Mouse (Mus musculus) hindbrain, embryonic 12.5 days (tissue): ENCODE measurements around the gene Ctxn2. TPM values are rescaled to one million over a fixed set of nuclear protein-coding genes. Genes with fewer than 3 reads are reported as not detected.
A peak's percentile ranks its signal among the peaks of the same experiment; 100 is the strongest.

Experiments
- ATAC-seq: fragments of 200-750 bp; cut with Nextera tagmentation; 2 replicates; pipeline ENCODE4 v1.8.0; 2017; ENCODE audit warnings: moderate TSS enrichment; ENCODE audit not compliant: low FRiP score
- H3K27ac ChIP-seq: fragments of 300-500 bp; sonication (generic); 2 replicates; pipeline ENCODE4 v1.5.1; 2016; ENCODE audit warnings: mild to moderate bottlenecking
- H3K27me3 ChIP-seq: fragments of 300-500 bp; sonication (generic); 2 replicates; pipeline ENCODE4 v1.6.1; 2016; ENCODE audit warnings: mild to moderate bottlenecking
- H3K36me3 ChIP-seq: fragments of 300-500 bp; sonication (generic); 2 replicates; pipeline ENCODE4 v1.6.1; 2016; ENCODE audit warnings: mild to moderate bottlenecking
- H3K4me1 ChIP-seq: fragments of 300-500 bp; sonication (generic); 2 replicates; pipeline ENCODE4 v1.6.1; 2016
- H3K4me2 ChIP-seq: fragments of 300-500 bp; sonication (generic); replicated peaks from 2 replicates; pipeline ENCODE4 v1.6.1; 2016; ENCODE audit warnings: mild to moderate bottlenecking
- H3K4me3 ChIP-seq: fragments of 300-500 bp; sonication (generic); 2 replicates; pipeline ENCODE4 v1.5.1; 2016; ENCODE audit warnings: mild to moderate bottlenecking
- H3K9ac ChIP-seq: fragments of 300-500 bp; sonication (generic); 2 replicates; pipeline ENCODE4 v1.6.1; 2016; ENCODE audit warnings: mild to moderate bottlenecking, moderate library complexity
- H3K9me3 ChIP-seq: fragments of 300-500 bp; sonication (generic); replicated peaks from 2 replicates; pipeline ENCODE4 v1.6.1; 2016; ENCODE audit warnings: mild to moderate bottlenecking
- WGBS: fragments of 180-500 bp; shearing (Covaris S2); methylation state at CpG from one replicate; pipeline ENCODE4 v1.1.7; 2016; 5-methylcytosine and 5-hydroxymethylcytosine counted together
- polyA plus RNA-seq: library from polyadenylated mRNA; unstranded; fragments of >200 nt; fragmentation: Nextera tagmentation; extraction: Ambion mirVana; gene quantifications from 2 replicates; pipeline ENCODE4 v1.2.1, GENCODE M21; 2016

The Ctxn2 gene
- polyA plus RNA-seq, 1 experiment from 2014 or later = 0.41 TPM

DNA sequence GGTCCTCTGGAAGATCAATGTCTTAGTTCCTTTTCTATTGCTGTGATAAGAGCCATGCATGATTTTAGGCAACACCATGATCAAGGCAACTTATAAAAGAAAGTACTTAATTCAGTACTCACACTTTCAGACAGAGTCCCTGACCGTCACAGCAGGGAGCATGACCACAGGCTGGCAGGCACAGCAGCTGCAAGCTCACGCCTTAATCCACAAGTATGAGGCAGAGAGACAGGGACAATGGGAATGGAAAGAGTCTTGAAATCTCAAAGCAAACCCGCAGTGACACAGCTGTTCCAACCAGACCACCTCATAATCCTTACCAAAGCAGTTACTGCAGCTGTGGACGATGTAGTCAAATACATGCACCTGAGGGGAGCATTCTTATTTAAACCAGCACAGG lies 2.4 kb upstream of the Ctxn2 start:
- WGBS = 31% methylated on average over 4 of the region's 4 CpGs
- Histone ChIP-seq H3K4me1 (peaks cover 8% of the 10 kb centered on the region), H3K9ac (no peak overlapping the region), H3K27ac (no peak overlapping the region), H3K27me3 (no peaks in the 10 kb centered on the region), H3K36me3 (no peaks in the 10 kb centered on the region), H3K4me3 (no peak overlapping the region), H3K9me3 (no peaks in the 10 kb centered on the region), H3K4me2 (no peak overlapping the region)
- no peak for ATAC-seq

DNA sequence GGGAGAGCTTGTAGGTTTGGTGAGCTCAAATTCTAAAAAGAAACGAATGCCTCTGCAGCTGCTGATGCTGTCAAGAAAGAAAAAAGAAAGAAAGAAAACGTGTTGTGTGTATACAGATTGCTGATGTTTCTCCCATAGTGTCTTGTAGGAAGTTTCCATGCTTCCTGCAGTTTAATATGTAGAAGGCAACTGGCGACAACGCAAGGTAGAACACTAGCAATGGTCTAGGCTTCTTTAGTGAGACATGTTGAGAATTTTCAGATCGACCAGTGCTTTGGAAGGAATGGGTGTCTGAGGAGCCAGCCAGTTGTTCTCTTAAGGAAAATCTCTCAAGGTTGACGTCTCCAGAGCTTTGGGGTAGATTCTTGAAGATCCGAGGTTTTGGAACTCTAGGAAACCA lies 354 bp downstream of the Ctxn2 start:
- Histone ChIP-seq H3K4me1 (peaks cover 8% of the 10 kb centered on the region), H3K27me3 (no peaks in the 10 kb centered on the region), H3K27ac (no peak overlapping the region), H3K4me2 (peak overlapping the region; percentile 75), H3K4me3 (peak overlapping the region; percentile 42), H3K36me3 (no peaks in the 10 kb centered on the region), H3K9me3 (no peaks in the 10 kb centered on the region), H3K9ac (0 out of 2 replicates have a peak overlapping the region, but pooled peaks have one; percentile 29)
- 28% methylated on average over 7 of the region's 7 CpGs for WGBS
- ATAC-seq = 0 out of 2 replicates have a peak, but pooled peaks have one; percentile 13

DNA sequence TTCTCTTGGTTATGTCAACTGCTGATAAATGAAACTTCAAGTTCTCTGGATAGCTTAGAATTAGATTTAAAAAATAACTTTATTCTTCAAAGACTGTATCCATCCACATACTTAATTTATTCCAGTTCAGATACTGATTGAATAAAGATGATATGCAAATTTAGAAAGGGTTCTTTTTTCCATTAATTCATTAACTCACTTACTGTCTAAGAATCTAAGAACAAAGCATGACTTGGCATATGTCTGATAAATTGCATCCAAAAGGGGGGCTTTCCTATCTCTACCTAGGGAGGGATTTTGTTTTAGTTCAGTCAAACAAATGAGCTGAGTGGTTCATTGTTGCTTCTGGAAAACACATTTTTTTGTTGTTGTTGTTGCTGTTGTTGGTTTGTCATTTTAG lies 5.8 kb downstream of the Ctxn2 start:
- H3K9me3 ChIP-seq = no peaks in the 10 kb centered on the region
- H3K4me1 ChIP-seq = no peaks in the 10 kb centered on the region
- H3K4me2 ChIP-seq = no peak overlapping the region
- no peak overlapping the region for H3K27ac ChIP-seq
- no peaks in the 10 kb centered on the region for H3K27me3 ChIP-seq
- no peaks in the 10 kb centered on the region for H3K36me3 ChIP-seq
- H3K4me3 ChIP-seq = no peak overlapping the region
- ATAC-seq = no peak
- no peak overlapping the region for H3K9ac ChIP-seq

DNA sequence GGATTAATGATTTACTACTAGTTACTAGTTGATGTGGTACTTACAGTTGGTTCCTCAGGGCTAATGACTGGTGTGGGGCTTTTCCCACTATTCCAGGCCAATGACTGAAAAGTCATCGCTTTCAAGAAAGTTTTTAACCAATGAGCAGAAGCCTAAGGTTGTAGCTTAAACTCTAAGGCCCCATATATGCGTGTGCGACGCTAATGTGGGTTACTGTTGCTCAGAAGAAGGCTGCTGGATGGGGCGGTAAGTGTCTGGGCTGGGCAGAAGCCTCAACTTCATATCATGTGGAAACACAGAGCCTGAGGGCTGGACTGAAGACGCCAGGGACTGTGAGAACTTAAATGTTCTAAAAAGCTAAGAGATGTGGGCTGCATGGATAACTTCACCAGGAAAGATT lies 15.9 kb downstream of the Ctxn2 start, which contains the start of gene Slc12a1:
Gene Slc12a1, plus strand, starts transcription at position 118 of the 400 bp plus-strand sequence.
- Histone ChIP-seq H3K4me1 (0 out of 2 replicates have a peak, but pooled peaks cover 7% of the 10 kb centered on the region), H3K36me3 (no peaks in the 10 kb centered on the region), H3K9me3 (no peaks in the 10 kb centered on the region), H3K27ac (no peak within 1 kb of the TSS), H3K27me3 (no peaks in the 10 kb centered on the region), H3K9ac (no peak within 1 kb of the TSS), H3K4me2 (no peak within 1 kb of the TSS), H3K4me3 (no peak within 1 kb of the TSS)
- ATAC-seq = no peak
- 92% methylated on average over 6 of the region's 6 CpGs for WGBS

DNA sequence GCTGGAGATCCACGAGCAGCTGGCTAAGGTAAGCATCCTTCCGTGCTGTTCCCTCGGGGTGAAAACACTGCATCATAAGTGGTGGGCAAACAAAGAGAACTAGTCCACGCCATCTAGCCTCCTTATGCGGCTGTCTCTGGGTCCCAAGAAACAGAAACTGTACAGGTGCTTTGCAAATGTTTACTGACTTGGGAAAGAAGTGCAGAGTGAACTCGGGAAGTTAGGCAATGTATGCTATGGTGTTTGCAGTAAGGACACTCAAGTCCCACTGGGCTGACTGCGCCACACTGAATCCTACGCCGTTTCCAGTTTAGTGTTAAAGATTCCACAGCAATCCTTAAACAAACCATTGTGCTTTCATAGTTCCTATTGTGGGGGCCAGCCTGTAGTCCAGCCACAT lies 17.8 kb downstream of the Ctxn2 start:
- H3K4me1 ChIP-seq = 0 out of 2 replicates have a peak, but pooled peaks cover 7% of the 10 kb centered on the region
- ATAC-seq = no peak
- H3K27me3 ChIP-seq = no peaks in the 10 kb centered on the region
- no peaks in the 10 kb centered on the region for H3K36me3 ChIP-seq
- WGBS = 82% methylated on average over 9 of the region's 9 CpGs
- H3K4me2 ChIP-seq = no peak overlapping the region
- H3K4me3 ChIP-seq = no peak overlapping the region
- H3K9me3 ChIP-seq = no peaks in the 10 kb centered on the region
- H3K27ac ChIP-seq = no peak overlapping the region
- no peak overlapping the region for H3K9ac ChIP-seq

DNA sequence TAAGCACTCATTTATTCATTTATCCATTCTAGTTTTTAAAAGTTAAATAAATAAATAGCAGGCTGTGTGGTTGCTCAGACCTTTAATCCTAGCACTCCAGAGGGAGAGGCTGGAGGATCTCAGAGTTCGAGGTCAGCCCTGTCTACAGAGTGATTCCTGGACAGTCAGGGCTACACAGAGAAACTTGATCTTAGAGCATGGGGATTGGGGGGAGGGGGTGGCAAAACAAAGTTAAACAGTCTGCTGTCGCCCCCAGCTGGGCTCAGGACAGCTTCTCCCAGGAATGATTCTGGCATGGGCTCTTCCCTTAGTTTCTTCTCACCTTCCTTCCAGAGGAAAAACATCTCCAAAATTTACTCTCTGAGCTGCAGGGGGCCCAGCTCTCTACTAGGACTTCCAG lies 19.0 kb downstream of the Ctxn2 start:
- H3K9me3 ChIP-seq = no peaks in the 10 kb centered on the region
- no peak overlapping the region for H3K4me2 ChIP-seq
- no peak overlapping the region for H3K27ac ChIP-seq
- ATAC-seq = no peak
- H3K9ac ChIP-seq = no peak overlapping the region
- H3K4me3 ChIP-seq = no peak overlapping the region
- 0 out of 2 replicates have a peak, but pooled peaks cover 7% of the 10 kb centered on the region for H3K4me1 ChIP-seq
- H3K27me3 ChIP-seq = no peaks in the 10 kb centered on the region
- no peaks in the 10 kb centered on the region for H3K36me3 ChIP-seq
- 13% methylated on average over 2 of the region's 2 CpGs for WGBS

DNA sequence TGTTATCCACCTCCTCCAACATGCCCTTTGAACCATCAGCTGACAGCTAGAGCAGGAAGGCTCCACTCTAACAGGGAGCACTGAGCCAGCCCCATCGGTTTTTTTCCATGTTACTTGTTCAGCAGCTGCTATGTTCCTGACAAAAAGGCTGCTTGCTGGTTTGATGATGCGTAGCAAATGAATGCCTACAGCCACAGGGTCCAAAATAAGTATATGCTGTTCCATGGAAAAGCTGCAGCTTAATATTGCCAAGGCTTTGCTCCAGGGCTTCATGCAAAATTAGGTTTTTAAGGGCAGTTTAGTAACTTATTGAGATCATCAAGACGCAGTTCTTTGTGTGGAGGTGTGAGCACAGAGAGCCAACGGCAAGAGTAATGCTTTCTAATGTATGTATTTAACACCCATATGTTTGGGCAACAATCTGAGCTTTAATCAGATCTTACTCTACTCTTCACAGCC lies 25.5 kb downstream of the Ctxn2 start:
- Histone ChIP-seq H3K27me3 (no peaks in the 10 kb centered on the region), H3K36me3 (no peaks in the 10 kb centered on the region), H3K9me3 (no peaks in the 10 kb centered on the region), H3K27ac (no peak overlapping the region), H3K9ac (no peak overlapping the region), H3K4me2 (no peak overlapping the region), H3K4me3 (no peak overlapping the region), H3K4me1 (no peaks in the 10 kb centered on the region)
- WGBS = 55% methylated on average over 4 of the region's 4 CpGs
- ATAC-seq = peak; percentile 69

DNA sequence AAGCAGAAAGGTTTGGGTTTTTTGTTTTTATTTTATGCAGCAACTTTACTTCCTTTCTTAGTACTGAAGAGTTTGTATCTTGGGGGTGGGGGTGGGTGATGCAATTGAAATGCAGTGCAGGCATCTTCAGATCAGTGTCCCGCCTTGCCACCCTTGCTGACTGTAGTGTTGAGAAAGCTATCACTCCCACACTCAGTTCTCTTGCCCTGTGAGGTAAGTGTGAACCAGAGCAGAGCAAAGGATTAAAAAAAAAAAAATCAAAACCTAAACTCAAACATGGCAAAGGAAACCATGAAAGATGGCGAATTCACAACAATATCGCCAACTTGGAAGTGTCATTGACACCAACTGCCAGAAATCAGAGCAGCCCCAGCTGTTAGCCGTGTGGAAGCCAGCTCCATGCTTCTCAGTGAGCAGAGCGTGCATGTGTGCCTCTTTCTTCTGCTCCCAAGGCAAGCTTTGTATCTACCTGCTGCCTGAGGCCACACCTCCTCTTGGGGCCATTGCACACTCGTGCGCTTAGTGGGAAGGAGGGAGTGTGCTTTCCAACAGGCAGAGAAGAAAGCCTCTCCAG lies 41.8 kb downstream of the Ctxn2 start:
- no peaks in the 10 kb centered on the region for H3K4me1 ChIP-seq
- no peak overlapping the region for H3K4me2 ChIP-seq
- H3K4me3 ChIP-seq = no peak overlapping the region
- H3K36me3 ChIP-seq = no peaks in the 10 kb centered on the region
- H3K9me3 ChIP-seq = no peaks in the 10 kb centered on the region
- WGBS = 88% methylated on average over 7 of the region's 7 CpGs
- no peak for ATAC-seq
- H3K9ac ChIP-seq = no peak overlapping the region
- H3K27ac ChIP-seq = no peak overlapping the region
- H3K27me3 ChIP-seq = no peaks in the 10 kb centered on the region

DNA sequence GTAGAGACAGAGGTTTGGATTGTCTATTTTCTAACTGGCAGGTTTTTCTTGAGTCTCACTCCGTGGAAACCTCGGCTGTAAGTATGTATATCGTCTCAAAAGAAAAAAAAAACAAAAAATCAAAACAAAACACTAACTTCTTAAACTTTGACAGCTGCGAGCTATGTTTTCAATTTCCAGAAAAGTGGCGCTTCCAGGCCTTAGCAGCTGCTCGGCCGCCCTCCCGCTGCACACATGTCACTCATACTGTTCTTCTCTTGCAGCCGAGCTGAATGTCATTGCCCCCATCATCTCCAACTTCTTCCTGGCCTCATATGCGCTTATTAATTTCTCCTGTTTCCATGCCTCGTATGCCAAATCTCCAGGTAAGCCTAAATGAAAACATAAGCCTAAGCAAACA lies 51.4 kb downstream of the Ctxn2 start:
- ATAC-seq = no peak
- no peaks in the 10 kb centered on the region for H3K4me1 ChIP-seq
- no peaks in the 10 kb centered on the region for H3K36me3 ChIP-seq
- 67% methylated on average over 11 of the region's 11 CpGs for WGBS
- no peaks in the 10 kb centered on the region for H3K9me3 ChIP-seq
- no peak overlapping the region for H3K27ac ChIP-seq
- H3K4me3 ChIP-seq = no peak overlapping the region
- no peak overlapping the region for H3K9ac ChIP-seq
- no peak overlapping the region for H3K4me2 ChIP-seq
- no peaks in the 10 kb centered on the region for H3K27me3 ChIP-seq

DNA sequence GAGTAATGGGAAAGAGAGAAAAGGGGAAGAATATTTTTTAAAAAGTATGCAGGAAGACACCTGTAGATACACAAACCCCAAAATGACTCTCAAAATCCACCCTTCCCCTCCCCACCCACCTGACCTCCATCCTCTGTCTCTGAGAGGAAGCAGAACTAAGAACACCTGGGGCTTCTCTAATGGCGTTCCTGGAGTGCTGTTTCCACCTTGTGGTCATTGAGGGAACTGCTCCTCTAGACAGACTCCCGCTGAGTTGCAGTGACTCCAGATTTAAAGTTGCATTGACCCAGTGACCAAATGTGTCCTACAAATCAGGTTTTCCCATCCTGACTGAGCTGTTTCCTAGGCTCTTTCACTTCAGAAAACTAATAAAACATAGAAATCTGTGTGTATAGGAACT lies 52.7 kb downstream of the Ctxn2 start:
- 3% methylated on average over 2 of the region's 2 CpGs for WGBS
- H3K27me3 ChIP-seq = no peaks in the 10 kb centered on the region
- H3K4me3 ChIP-seq = no peak overlapping the region
- H3K4me1 ChIP-seq = no peaks in the 10 kb centered on the region
- no peaks in the 10 kb centered on the region for H3K36me3 ChIP-seq
- ATAC-seq = no peak
- H3K9ac ChIP-seq = no peak overlapping the region
- no peak overlapping the region for H3K4me2 ChIP-seq
- H3K9me3 ChIP-seq = no peaks in the 10 kb centered on the region
- H3K27ac ChIP-seq = no peak overlapping the region

DNA sequence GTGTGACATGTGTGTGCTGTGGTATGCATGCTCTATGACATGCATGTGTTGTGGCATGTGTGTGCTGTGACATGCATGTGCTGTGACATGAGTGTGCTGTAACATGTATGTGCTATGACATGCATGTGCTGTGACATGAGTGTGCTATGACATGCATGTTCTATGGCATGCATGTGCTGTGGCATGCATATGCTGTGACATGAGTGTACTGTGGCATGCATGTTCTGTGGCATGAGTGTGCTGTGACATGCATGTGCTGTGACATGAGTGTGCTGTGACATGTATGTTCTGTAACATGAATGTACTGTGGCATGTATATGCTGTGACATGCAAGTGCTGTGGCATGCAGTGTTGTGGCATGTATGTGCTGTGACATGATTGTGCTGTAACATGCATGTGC lies 56.4 kb downstream of the Ctxn2 start:
- Histone ChIP-seq H3K4me2 (no peak overlapping the region), H3K36me3 (no peaks in the 10 kb centered on the region)
- ATAC-seq = no peak

DNA sequence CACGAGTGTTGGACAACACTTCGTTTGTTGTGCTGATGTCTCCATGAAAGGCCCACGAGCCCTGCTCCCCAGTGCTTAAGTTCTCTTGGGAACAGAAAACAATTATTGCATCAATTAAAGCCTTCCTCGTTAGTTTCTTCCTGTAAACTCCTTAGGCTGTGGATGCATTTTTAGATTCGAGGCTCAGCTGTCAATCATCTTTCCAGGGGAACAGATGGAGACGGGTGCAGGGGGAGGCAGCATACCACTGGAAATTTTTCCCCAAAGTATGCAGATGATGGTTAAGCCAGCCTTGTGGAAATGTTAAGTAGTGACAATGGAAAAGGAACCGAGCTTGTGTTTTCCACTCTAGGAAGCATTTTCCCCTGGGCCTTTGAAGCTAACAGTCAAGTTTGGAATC lies 60.3 kb downstream of the Ctxn2 start:
- 64% methylated on average over 7 of the region's 7 CpGs for WGBS
- Histone ChIP-seq H3K27me3 (no peaks in the 10 kb centered on the region), H3K9me3 (no peaks in the 10 kb centered on the region), H3K27ac (no peak overlapping the region), H3K9ac (no peak overlapping the region), H3K4me3 (no peak overlapping the region), H3K36me3 (no peaks in the 10 kb centered on the region), H3K4me1 (no peaks in the 10 kb centered on the region), H3K4me2 (no peak overlapping the region)
- ATAC-seq = no peak

More for the DNA sequence above, 56.4 kb downstream of the Ctxn2 start:
- Histone ChIP-seq H3K4me3 (no peak overlapping the region), H3K27me3 (no peaks in the 10 kb centered on the region), H3K4me1 (no peaks in the 10 kb centered on the region), H3K27ac (no peak overlapping the region), H3K9ac (no peak overlapping the region), H3K9me3 (no peaks in the 10 kb centered on the region)
